ENCODE assay signal across 7 mouse cellular contexts in genomic region chr13:100843016-100843725, GRCm38 (mm10). TPM values are rescaled to one million over a fixed set of nuclear protein-coding genes. Genes with fewer than 3 reads are reported as not detected.
DNase-seq lines count a peak whose midpoint lies in the region; ATAC-seq lines count a peak whose summit lies in the region.

No protein-coding gene starts in this region.

- DNase-seq in urinary bladder, postnatal 14 days (ENCODE audit: low spot score) = peak; percentile 53
- DNase-seq in urinary bladder, postnatal 10 days (ENCODE audit: low spot score) = no peak
- DNase-seq in kidney, postnatal 36 days = peak; percentile 78 to 86
- no peak for DNase-seq in neural tube, embryonic 10.5 days (ENCODE audit: extremely low spot score, low spot score)
- no peak for DNase-seq in right cerebral cortex, postnatal 25 days

- H3K4me3 ChIP-seq in heart, embryonic 11.5 days (ENCODE audit: low read depth, low read length) = no peak overlapping the region
- H3K4me3 ChIP-seq in forebrain, embryonic 15.5 days = no peak overlapping the region

- H3K27ac ChIP-seq in heart, embryonic 11.5 days (ENCODE audit: low read depth, low read length) = no peak overlapping the region
- no peak overlapping the region for H3K27ac ChIP-seq in forebrain, embryonic 15.5 days (replicated peaks)

- H3K9ac ChIP-seq in heart, embryonic 11.5 days (ENCODE audit: low read depth, low read length) = no peak overlapping the region
- H3K9ac ChIP-seq in forebrain, embryonic 15.5 days (replicated peaks) = no peak overlapping the region

- H3K27me3 ChIP-seq in heart, embryonic 11.5 days (ENCODE audit: control insufficient read depth, insufficient read depth, low read length) = no peaks in the 10 kb centered on the region
- no peaks in the 10 kb centered on the region for H3K27me3 ChIP-seq in forebrain, embryonic 15.5 days

- H3K4me1 ChIP-seq in heart, embryonic 11.5 days (ENCODE audit: control insufficient read depth, insufficient read depth, low read length) = no peaks in the 10 kb centered on the region
- peaks cover 5% of the 10 kb centered on the region; the same call in 1 of the 2 replicates for H3K4me1 ChIP-seq in forebrain, embryonic 15.5 days

- no peaks in the 10 kb centered on the region; the same call in 1 of the 2 replicates for H3K9me3 ChIP-seq in heart, embryonic 11.5 days (replicated peaks; ENCODE audit: control insufficient read depth, low read length)
- H3K9me3 ChIP-seq in forebrain, embryonic 15.5 days = no peaks in the 10 kb centered on the region

- no peak overlapping the region for H3K4me2 ChIP-seq in heart, embryonic 11.5 days
- H3K4me2 ChIP-seq in forebrain, embryonic 15.5 days (replicated peaks) = no peak overlapping the region

- no peaks in the 10 kb centered on the region for H3K36me3 ChIP-seq in heart, embryonic 11.5 days (ENCODE audit: control insufficient read depth, insufficient read depth, low read length)
- H3K36me3 ChIP-seq in forebrain, embryonic 15.5 days = no peaks in the 10 kb centered on the region

- 71% methylated on average over 7 of the region's 7 CpGs for WGBS in heart, embryonic 11.5 days (ENCODE audit: insufficient replicate concordance)
- 69% methylated on average over 7 of the region's 7 CpGs for WGBS in forebrain, embryonic 15.5 days

- 0 out of 2 replicates have a peak, but pooled peaks have one; percentile 18 for ATAC-seq in heart, embryonic 11.5 days (replicated peaks; ENCODE audit: insufficient number of reproducible peaks, low FRiP score, low TSS enrichment)
- no peak for ATAC-seq in forebrain, embryonic 15.5 days (replicated peaks)

RNA-seq across cellular contexts. Expression of gene Slc30a5, which starts 9.9 kb away (rescaled TPM):
- polyA plus RNA-seq in heart, embryonic 11.5 days (2014; fragmentation: Nextera tagmentation; extraction: Ambion mirVana) = 37.7 and 42.3 TPM in 2 replicates
- polyA plus RNA-seq in forebrain, embryonic 15.5 days (2015; fragmentation: Nextera tagmentation; extraction: Ambion mirVana) = 36.3 and 36.6 TPM in 2 replicates

RNA-seq across cellular contexts. Expression of gene Ccnb1, which starts 56.8 kb away (rescaled TPM):
- 239 and 248 TPM in 2 replicates for polyA plus RNA-seq in heart, embryonic 11.5 days (2014; fragmentation: Nextera tagmentation; extraction: Ambion mirVana)
- 128 and 144 TPM in 2 replicates for polyA plus RNA-seq in forebrain, embryonic 15.5 days (2015; fragmentation: Nextera tagmentation; extraction: Ambion mirVana)

Comparison
In these comparisons a context has a peak if more than half of its experiments do, and no peak if none do; other contexts are left out.
1. DNase-seq: peak in urinary bladder, postnatal 14 days (single experiment) and kidney, postnatal 36 days (2 of 2); none in urinary bladder, postnatal 10 days (single experiment), neural tube, embryonic 10.5 days (single experiment) and right cerebral cortex, postnatal 25 days (single experiment).